Mouse (Mus musculus): Measurements from ENCODE around the gene Ptgr1. TPM values are rescaled to one million over a fixed set of nuclear protein-coding genes. Genes with fewer than 3 reads are reported as not detected.

The Ptgr1 gene
- polyA plus RNA-seq (2012; rRNA removed) = 8.5 and 12.0 TPM in 2 replicates

DNA sequence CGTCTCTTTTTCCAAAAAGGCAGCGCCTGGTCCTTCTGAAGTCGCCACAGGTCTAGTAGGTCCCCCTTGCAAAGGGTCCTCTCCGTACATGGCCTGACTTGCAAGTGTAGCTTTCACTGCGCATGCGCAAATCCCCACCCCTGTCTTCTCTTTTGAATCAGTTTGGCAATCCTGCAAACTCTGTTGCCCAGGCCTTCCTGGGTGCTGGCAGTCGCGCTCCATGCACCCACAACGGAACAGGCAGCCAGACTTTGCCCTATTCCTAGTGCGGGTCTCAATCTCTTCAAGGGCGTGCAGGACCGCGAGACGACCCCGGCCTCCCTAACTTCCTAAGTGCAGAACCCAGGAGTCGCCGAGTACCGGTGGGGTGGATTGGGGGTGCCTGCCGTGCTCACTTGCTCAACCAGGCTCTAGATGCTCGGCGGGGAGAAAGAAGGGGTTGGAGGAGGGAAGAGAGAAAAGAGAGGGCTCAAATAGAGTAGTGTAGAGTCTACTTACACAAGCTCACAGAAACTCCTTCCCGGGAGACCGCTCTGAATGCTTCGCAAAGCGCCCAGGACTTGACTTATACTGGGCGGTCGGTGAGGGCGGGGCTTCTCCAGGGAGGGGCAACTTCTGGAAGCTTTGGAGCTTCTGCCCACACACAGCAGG, at the start of gene Ptgr1:
Gene Ptgr1 (minus strand): TSS at position 580 of the 651 bp plus-strand sequence.
- no peaks in the 10 kb centered on the region for H3K36me3 ChIP-seq (ENCODE audit: control insufficient read depth, insufficient read depth, low read length)
- peak within 1 kb of the TSS; percentile 89 for H3K4me3 ChIP-seq (ENCODE audit: control insufficient read depth, low read depth, low read length)
- TF ChIP-seq CTCF (IDR thresholded peaks at IDR 0.05; ENCODE audit: control insufficient read depth, insufficient read depth, insufficient replicate concordance, low read depth, low read length) (no peak), POLR2A (IDR thresholded peaks at IDR 0.05; ENCODE audit: control insufficient read depth, low read depth, low read length) (peak; percentile 29; the same call in 1 of the 2 replicates)
- H3K27me3 ChIP-seq (ENCODE audit: control insufficient read depth, insufficient read depth, low read length) = no peaks in the 10 kb centered on the region
- peak within 1 kb of the TSS; percentile 73 for H3K27ac ChIP-seq (ENCODE audit: control insufficient read depth, insufficient read depth, low read depth, low read length)
- H3K4me1 ChIP-seq (ENCODE audit: control insufficient read depth, insufficient read depth, low read length) = peaks cover 8% of the 10 kb centered on the region

DNA sequence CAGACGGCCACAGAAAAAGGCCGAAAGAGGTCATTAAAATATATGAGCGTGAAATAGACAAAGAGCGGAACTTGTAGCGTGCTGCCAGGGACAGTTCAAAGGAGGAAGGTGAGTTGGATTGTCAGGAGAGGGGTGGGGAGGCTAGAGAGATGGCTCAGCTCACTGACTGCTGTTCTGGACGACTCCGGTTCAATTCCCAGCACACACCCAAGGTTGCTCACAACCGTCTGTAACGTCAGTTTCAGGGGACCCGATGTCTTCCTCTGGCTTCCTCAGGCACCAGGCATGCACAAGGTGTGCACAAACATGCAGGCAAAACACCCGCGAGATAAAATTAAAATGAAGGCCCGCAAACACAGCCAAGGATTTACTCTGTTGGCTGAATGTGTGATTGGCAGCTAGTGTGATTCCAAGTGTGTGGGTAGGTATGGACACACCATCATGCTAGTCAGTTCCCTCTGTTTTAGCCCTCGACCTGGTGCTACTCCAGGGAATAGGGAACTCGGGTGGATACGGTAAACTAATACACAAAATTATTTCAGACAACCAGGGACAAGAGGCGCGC, 48.9 kb upstream of the Ptgr1 start:
- no peaks in the 10 kb centered on the region for H3K36me3 ChIP-seq (ENCODE audit: control insufficient read depth, insufficient read depth, low read length)
- TF ChIP-seq CTCF (IDR thresholded peaks at IDR 0.05; ENCODE audit: control insufficient read depth, insufficient read depth, insufficient replicate concordance, low read depth, low read length) = no peak
- no peak for TF ChIP-seq POLR2A (IDR thresholded peaks at IDR 0.05; ENCODE audit: control insufficient read depth, low read depth, low read length)
- H3K27ac ChIP-seq (ENCODE audit: control insufficient read depth, insufficient read depth, low read depth, low read length) = no peak overlapping the region

GRCm38 (mm10) chr4:59034918-59035785, 48.2 kb upstream of the Ptgr1 start, which contains the start of gene Gng10:
Gene Gng10, plus strand, starts transcription at chr4:59035088.
- Histone ChIP-seq H3K4me1 (ENCODE audit: control insufficient read depth, insufficient read depth, low read length) (peaks cover 9% of the 10 kb centered on the region), H3K27ac (ENCODE audit: control insufficient read depth, insufficient read depth, low read depth, low read length) (peak within 1 kb of the TSS; percentile 26; the same call in 1 of the 2 replicates), H3K4me3 (ENCODE audit: control insufficient read depth, low read depth, low read length) (peak within 1 kb of the TSS; percentile 95), H3K27me3 (ENCODE audit: control insufficient read depth, insufficient read depth, low read length) (no peaks in the 10 kb centered on the region), H3K36me3 (ENCODE audit: control insufficient read depth, insufficient read depth, low read length) (no peaks in the 10 kb centered on the region)
- no peak for TF ChIP-seq POLR2A (IDR thresholded peaks at IDR 0.05; ENCODE audit: control insufficient read depth, low read depth, low read length)

More for the DNA sequence above, 48.9 kb upstream of the Ptgr1 start:
- peak overlapping the region; percentile 95 for H3K4me3 ChIP-seq (ENCODE audit: control insufficient read depth, low read depth, low read length)
- H3K4me1 ChIP-seq (ENCODE audit: control insufficient read depth, insufficient read depth, low read length) = peaks cover 9% of the 10 kb centered on the region
- no peaks in the 10 kb centered on the region for H3K27me3 ChIP-seq (ENCODE audit: control insufficient read depth, insufficient read depth, low read length)

GRCm38 (mm10) chr4:59034325-59034917, 47.5 kb upstream of the Ptgr1 start:
- Histone ChIP-seq H3K4me3 (ENCODE audit: control insufficient read depth, low read depth, low read length) (peak overlapping the region; percentile 95), H3K27ac (ENCODE audit: control insufficient read depth, insufficient read depth, low read depth, low read length) (no peak overlapping the region), H3K36me3 (ENCODE audit: control insufficient read depth, insufficient read depth, low read length) (no peaks in the 10 kb centered on the region), H3K4me1 (ENCODE audit: control insufficient read depth, insufficient read depth, low read length) (peaks cover 9% of the 10 kb centered on the region), H3K27me3 (ENCODE audit: control insufficient read depth, insufficient read depth, low read length) (no peaks in the 10 kb centered on the region)
- TF ChIP-seq CTCF (IDR thresholded peaks at IDR 0.05; ENCODE audit: control insufficient read depth, insufficient read depth, insufficient replicate concordance, low read depth, low read length) (no peak), POLR2A (IDR thresholded peaks at IDR 0.05; ENCODE audit: control insufficient read depth, low read depth, low read length) (no peak)

GRCm38 (mm10) chr4:59016922-59017321, 30.0 kb upstream of the Ptgr1 start:
- Histone ChIP-seq H3K27ac (ENCODE audit: control insufficient read depth, insufficient read depth, low read depth, low read length) (no peak overlapping the region), H3K36me3 (ENCODE audit: control insufficient read depth, insufficient read depth, low read length) (peaks cover 1% of the 10 kb centered on the region; the same call in 1 of the 2 replicates), H3K4me1 (ENCODE audit: control insufficient read depth, insufficient read depth, low read length) (no peaks in the 10 kb centered on the region), H3K27me3 (ENCODE audit: control insufficient read depth, insufficient read depth, low read length) (no peaks in the 10 kb centered on the region), H3K4me3 (ENCODE audit: control insufficient read depth, low read depth, low read length) (no peak overlapping the region)
- TF ChIP-seq CTCF (IDR thresholded peaks at IDR 0.05; ENCODE audit: control insufficient read depth, insufficient read depth, insufficient replicate concordance, low read depth, low read length) = no peak
- TF ChIP-seq POLR2A (IDR thresholded peaks at IDR 0.05; ENCODE audit: control insufficient read depth, low read depth, low read length) = no peak

DNA sequence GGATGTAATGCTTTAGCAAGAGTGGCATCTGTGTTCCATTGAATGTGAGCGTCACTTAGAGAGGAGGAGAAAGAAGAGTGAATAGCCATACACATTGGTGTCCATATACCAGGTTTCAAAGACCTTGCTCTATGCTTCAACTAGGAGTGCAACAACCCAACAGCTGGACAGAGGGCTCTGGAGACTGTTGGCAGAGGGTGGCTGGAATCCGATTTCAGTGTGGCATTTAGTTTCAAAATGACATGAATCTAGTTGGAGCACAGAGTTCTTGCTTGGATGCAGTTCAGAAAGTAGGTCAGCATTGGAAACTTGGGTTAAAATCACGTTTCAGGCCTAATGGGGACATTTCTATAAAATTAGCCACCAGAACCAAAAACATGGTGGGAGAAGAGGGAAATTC, 28.3 kb upstream of the Ptgr1 start:
- TF ChIP-seq POLR2A (IDR thresholded peaks at IDR 0.05; ENCODE audit: control insufficient read depth, low read depth, low read length) (no peak), CTCF (IDR thresholded peaks at IDR 0.05; ENCODE audit: control insufficient read depth, insufficient read depth, insufficient replicate concordance, low read depth, low read length) (no peak)
- Histone ChIP-seq H3K4me3 (ENCODE audit: control insufficient read depth, low read depth, low read length) (no peak overlapping the region), H3K4me1 (ENCODE audit: control insufficient read depth, insufficient read depth, low read length) (no peaks in the 10 kb centered on the region), H3K27me3 (ENCODE audit: control insufficient read depth, insufficient read depth, low read length) (no peaks in the 10 kb centered on the region), H3K27ac (ENCODE audit: control insufficient read depth, insufficient read depth, low read depth, low read length) (no peak overlapping the region), H3K36me3 (ENCODE audit: control insufficient read depth, insufficient read depth, low read length) (peaks cover 1% of the 10 kb centered on the region; the same call in 1 of the 2 replicates)
